Mouse (Mus musculus) myocyte (in vitro differentiated cells): ENCODE data around the gene Sh3bp1. TPM values are rescaled to one million over a fixed set of nuclear protein-coding genes. Genes with fewer than 3 reads are reported as not detected.
A peak's percentile ranks its signal among the peaks of the same experiment; 100 is the strongest.

Experiments
- H3K27me3 ChIP-seq: one replicate; pipeline ENCODE4 v1.6.1; 2011; ENCODE audit not compliant: control insufficient read depth, insufficient read depth, insufficient read length
- H3K36me3 ChIP-seq: one replicate; pipeline ENCODE4 v1.6.1; 2011; ENCODE audit not compliant: control insufficient read depth, insufficient read depth
- H3K4me2 ChIP-seq: one replicate; pipeline ENCODE4 v1.6.1; 2011; ENCODE audit warnings: low read depth, control low read depth
- H3K4me3 ChIP-seq: one replicate; pipeline ENCODE4 v1.5.1; 2011; ENCODE audit warnings: mild to moderate bottlenecking, control low read depth, moderate library complexity
- H3K79me2 ChIP-seq: one replicate; pipeline ENCODE4 v1.6.1; 2011; ENCODE audit not compliant: control insufficient read depth, insufficient read depth
- H3ac ChIP-seq: one replicate; pipeline ENCODE4 v1.6.1; 2011; ENCODE audit not compliant: control insufficient read depth, insufficient read length
- CEBPB ChIP-seq: IDR thresholded peaks from 2 replicates; pipeline ENCODE4 v1.6.1; 2011; ENCODE audit warnings: mild to moderate bottlenecking, moderate library complexity; ENCODE audit not compliant: poor library complexity, insufficient read depth, severe bottlenecking
- E2F4 ChIP-seq: IDR thresholded peaks from one replicate; pipeline ENCODE4 v1.6.1; 2011; ENCODE audit warnings: mild to moderate bottlenecking, control low read depth, moderate library complexity; ENCODE audit not compliant: insufficient read depth
- MAX ChIP-seq: IDR thresholded peaks from one replicate; pipeline ENCODE4 v1.6.1; 2011; ENCODE audit warnings: low read depth, mild to moderate bottlenecking, control low read depth
- MYOD1 ChIP-seq, 3 experiments: IDR thresholded peaks; one replicate each; pipeline ENCODE4 v1.6.1; 2011; ENCODE audit warnings: control low read depth in 2 of 3, low read depth in 2 of 3, mild to moderate bottlenecking in 2 of 3, moderate library complexity in 1 of 3; ENCODE audit not compliant: insufficient read length in 2 of 3, control insufficient read depth in 1 of 3
- MYOG ChIP-seq, 3 experiments: IDR thresholded peaks; one replicate each; pipeline ENCODE4 v1.6.1; 2011; ENCODE audit warnings: control low read depth in 2 of 3, low read depth in 2 of 3, mild to moderate bottlenecking in 2 of 3; ENCODE audit not compliant: insufficient read length in 2 of 3, control insufficient read depth in 1 of 3, insufficient read depth in 1 of 3
- POLR2A ChIP-seq: IDR thresholded peaks from one replicate; pipeline ENCODE4 v1.6.1; 2011; ENCODE audit warnings: low read depth, mild to moderate bottlenecking, control low read depth, moderate library complexity; ENCODE audit not compliant: insufficient read length
- POLR2AphosphoS2 ChIP-seq: IDR thresholded peaks from one replicate; pipeline ENCODE4 v1.6.1; 2011; ENCODE audit warnings: low read depth, control low read depth; ENCODE audit not compliant: insufficient read length
- REST ChIP-seq: IDR thresholded peaks from one replicate; pipeline ENCODE4 v1.6.1; 2011; ENCODE audit warnings: mild to moderate bottlenecking, control low read depth, moderate library complexity; ENCODE audit not compliant: insufficient read depth, insufficient read length
- SRF ChIP-seq: IDR thresholded peaks from one replicate; pipeline ENCODE4 v1.6.1; 2011; ENCODE audit warnings: low read depth; ENCODE audit not compliant: control insufficient read depth, insufficient read length
- TCF12 ChIP-seq: IDR thresholded peaks from one replicate; pipeline ENCODE4 v1.6.1; 2011; ENCODE audit warnings: mild to moderate bottlenecking, control low read depth; ENCODE audit not compliant: poor library complexity, insufficient read depth, severe bottlenecking
- TCF3 ChIP-seq: IDR thresholded peaks from one replicate; pipeline ENCODE4 v1.6.1; 2011; ENCODE audit warnings: low read depth, control low read depth; ENCODE audit not compliant: insufficient read length
- USF1 ChIP-seq: IDR thresholded peaks from one replicate; pipeline ENCODE4 v1.6.1; 2011; ENCODE audit warnings: low read depth, mild to moderate bottlenecking, control low read depth, moderate library complexity
- polyA plus RNA-seq: library from polyadenylated mRNA; unstranded; fragments of >200 nt; fragmentation: generic; extraction: Trizol; gene quantifications from one replicate; pipeline ENCODE4 v1.2.1, GENCODE M21; 2012; ENCODE audit warnings: missing spikeins

Sh3bp1 gene
- polyA plus RNA-seq, 1 experiment, result 11.1 TPM

GRCm38 (mm10) chr15:78937311-78937710 is 37.7 kb downstream of the Sh3bp1 start:
- H3K4me2 ChIP-seq, result no peak overlapping the region
- H3K27me3 ChIP-seq, result no peaks in the 10 kb centered on the region
- H3K4me3 ChIP-seq, result no peak overlapping the region
- peaks cover 26% of the 10 kb centered on the region for H3K36me3 ChIP-seq
- H3K79me2 ChIP-seq, result peaks cover 14% of the 10 kb centered on the region
- TF ChIP-seq MYOG (IDR thresholded peaks at IDR 0.05; ENCODE audit: control insufficient read depth in 1 of 3, insufficient read depth in 1 of 3, insufficient read length in 2 of 3, low read depth in 2 of 3), result no peak
- TF ChIP-seq REST, result no peak
- TF ChIP-seq USF1, result no peak
- no peak for TF ChIP-seq POLR2A
- TF ChIP-seq SRF, result no peak
- no peak for TF ChIP-seq MAX
- no peak for TF ChIP-seq TCF12
- TF ChIP-seq MYOD1 (IDR thresholded peaks at IDR 0.05; ENCODE audit: control insufficient read depth in 1 of 3, insufficient read length in 2 of 3, low read depth in 2 of 3), result no peak
- no peak for TF ChIP-seq TCF3
- no peak for TF ChIP-seq CEBPB
- no peak for TF ChIP-seq POLR2AphosphoS2
- TF ChIP-seq E2F4, result no peak
- H3ac ChIP-seq, result no peak overlapping the region

- peaks cover 14% of the 10 kb centered on the region for H3K79me2 ChIP-seq
- H3K4me3 ChIP-seq, result no peak overlapping the region
- no peaks in the 10 kb centered on the region for H3K27me3 ChIP-seq
- no peak for TF ChIP-seq POLR2AphosphoS2
- no peak for TF ChIP-seq CEBPB
- no peak for TF ChIP-seq MAX
- no peak for TF ChIP-seq SRF
- no peak for TF ChIP-seq MYOG (IDR thresholded peaks at IDR 0.05; ENCODE audit: control insufficient read depth in 1 of 3, insufficient read depth in 1 of 3, insufficient read length in 2 of 3, low read depth in 2 of 3)
- H3K36me3 ChIP-seq, result peaks cover 26% of the 10 kb centered on the region
- H3ac ChIP-seq, result no peak overlapping the region
- H3K4me2 ChIP-seq, result no peak overlapping the region
Measured at GRCm38 (mm10) chr15:78937963-78938362, 38.4 kb downstream of the Sh3bp1 start.

GRCm38 (mm10) chr15:78940325-78940724 is 40.8 kb downstream of the Sh3bp1 start:
- Histone ChIP-seq H3K27me3 (no peaks in the 10 kb centered on the region), H3ac (no peak overlapping the region), H3K4me2 (no peak overlapping the region), H3K4me3 (no peak overlapping the region), H3K36me3 (peaks cover 26% of the 10 kb centered on the region), H3K79me2 (peaks cover 12% of the 10 kb centered on the region)
- TF ChIP-seq MYOD1 (IDR thresholded peaks at IDR 0.05; ENCODE audit: control insufficient read depth in 1 of 3, insufficient read length in 2 of 3, low read depth in 2 of 3), result no peak
- TF ChIP-seq E2F4, result no peak
- TF ChIP-seq TCF12, result no peak
- TF ChIP-seq CEBPB, result no peak
- TF ChIP-seq USF1, result no peak
- no peak for TF ChIP-seq MAX
- no peak for TF ChIP-seq POLR2A
- TF ChIP-seq TCF3, result no peak
- no peak for TF ChIP-seq SRF
- no peak for TF ChIP-seq POLR2AphosphoS2
- no peak for TF ChIP-seq MYOG (IDR thresholded peaks at IDR 0.05; ENCODE audit: control insufficient read depth in 1 of 3, insufficient read depth in 1 of 3, insufficient read length in 2 of 3, low read depth in 2 of 3)
- no peak for TF ChIP-seq REST

GRCm38 (mm10) chr15:78942663-78943062 is 43.1 kb downstream of the Sh3bp1 start:
- TF ChIP-seq MYOD1 (IDR thresholded peaks at IDR 0.05; ENCODE audit: control insufficient read depth in 1 of 3, insufficient read length in 2 of 3, low read depth in 2 of 3) (no peak), TCF3 (no peak), MAX (no peak), POLR2AphosphoS2 (peak; percentile 41), USF1 (no peak), SRF (no peak)
- no peaks in the 10 kb centered on the region for H3K27me3 ChIP-seq
- no peak overlapping the region for H3ac ChIP-seq
- peaks cover 19% of the 10 kb centered on the region for H3K36me3 ChIP-seq
- H3K79me2 ChIP-seq, result no peaks in the 10 kb centered on the region
- no peak overlapping the region for H3K4me3 ChIP-seq
- no peak overlapping the region for H3K4me2 ChIP-seq

GRCm38 (mm10) chr15:78946232-78946631 is 46.7 kb downstream of the Sh3bp1 start:
- Histone ChIP-seq H3K4me2 (no peak overlapping the region), H3K36me3 (peaks cover 4% of the 10 kb centered on the region)
- no peak for TF ChIP-seq POLR2AphosphoS2
- TF ChIP-seq REST, result no peak
- no peak for TF ChIP-seq TCF12
- no peak for TF ChIP-seq TCF3
- no peak for TF ChIP-seq E2F4
- TF ChIP-seq MYOD1 (IDR thresholded peaks at IDR 0.05; ENCODE audit: control insufficient read depth in 1 of 3, insufficient read length in 2 of 3, low read depth in 2 of 3), result no peak
- no peak for TF ChIP-seq SRF

More at GRCm38 (mm10) chr15:78946232-78946631, 46.7 kb downstream of the Sh3bp1 start:
- no peaks in the 10 kb centered on the region for H3K27me3 ChIP-seq
- H3K79me2 ChIP-seq, result no peaks in the 10 kb centered on the region
- H3ac ChIP-seq, result no peak overlapping the region
- H3K4me3 ChIP-seq, result no peak overlapping the region
